Mouse (Mus musculus): ENCODE results near the gene Epm2aip1.

The Epm2aip1 gene

GRCm38 (mm10) chr9:111271434-111272160 lies at the start of gene Epm2aip1, which contains the start of gene Mlh1:
Gene Epm2aip1 (plus strand): TSS chr9:111271929.
Gene Mlh1 (minus strand): TSS chr9:111271791.
- peak; percentile 99 for DNase-seq (ENCODE audit: low spot score)

GRCm38 (mm10) chr9:111223406-111223805 lies 48.3 kb upstream of the Epm2aip1 start:
- DNase-seq (ENCODE audit: low spot score): no peak

- no peak for DNase-seq (ENCODE audit: low spot score)
Measured at GRCm38 (mm10) chr9:111228446-111228845, 43.3 kb upstream of the Epm2aip1 start.

GRCm38 (mm10) chr9:111234701-111235100 lies 37.0 kb upstream of the Epm2aip1 start:
- no peak for DNase-seq (ENCODE audit: low spot score)

GRCm38 (mm10) chr9:111237726-111238125 lies 34.0 kb upstream of the Epm2aip1 start:
- no peak for DNase-seq (ENCODE audit: low spot score)

- no peak for DNase-seq (ENCODE audit: low spot score)
Measured at GRCm38 (mm10) chr9:111239821-111240220, 31.9 kb upstream of the Epm2aip1 start.

DNA sequence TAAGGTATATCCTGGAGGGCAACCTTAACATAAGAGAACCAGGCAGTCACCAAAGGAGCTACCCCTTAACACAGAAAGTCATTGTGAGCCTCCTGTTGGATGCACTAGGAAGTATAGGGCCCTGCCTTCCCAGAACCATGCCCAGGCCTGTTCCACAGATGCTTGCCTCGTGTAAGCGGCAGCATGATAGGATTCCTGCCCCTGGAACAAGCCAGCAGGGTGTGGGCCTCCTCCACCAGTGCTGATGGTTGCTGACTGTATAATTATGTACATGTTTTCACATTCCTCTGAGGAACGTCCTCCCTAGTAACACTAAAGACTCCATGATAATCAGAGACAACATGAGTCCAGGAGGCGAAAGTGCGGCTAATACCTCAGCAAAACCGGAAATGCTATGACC lies 28.3 kb upstream of the Epm2aip1 start:
- no peak for DNase-seq (ENCODE audit: low spot score)

- no peak for DNase-seq (ENCODE audit: low spot score)
Measured at GRCm38 (mm10) chr9:111245546-111245945, 26.2 kb upstream of the Epm2aip1 start.

DNA sequence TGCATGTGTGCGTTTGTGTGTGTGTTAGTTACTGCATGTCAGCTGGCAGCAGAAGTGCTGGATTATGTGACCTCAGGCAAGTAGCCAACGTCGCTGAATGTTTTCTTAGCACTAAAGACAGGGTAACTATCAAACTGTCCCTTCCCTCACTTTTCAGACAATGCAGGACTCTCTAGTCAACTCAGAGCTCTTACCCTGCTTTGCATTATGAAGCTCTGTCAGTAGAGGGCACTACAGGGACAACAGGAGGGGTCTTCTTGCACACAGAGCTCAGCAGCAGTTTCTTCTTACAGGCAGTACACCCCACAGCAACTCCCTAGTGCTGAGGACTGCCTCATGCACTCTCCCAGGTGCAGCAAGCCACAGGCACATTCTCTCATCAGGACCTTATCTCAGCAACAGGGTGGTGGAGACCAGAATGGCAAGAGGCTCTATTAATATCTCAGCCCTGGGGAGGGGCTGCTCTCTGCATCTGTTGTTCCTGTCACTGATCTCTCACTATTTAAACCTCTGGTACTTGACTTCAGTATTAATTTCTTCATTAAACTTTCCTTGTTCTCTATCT lies 24.0 kb upstream of the Epm2aip1 start:
- DNase-seq (ENCODE audit: low spot score): no peak

DNA sequence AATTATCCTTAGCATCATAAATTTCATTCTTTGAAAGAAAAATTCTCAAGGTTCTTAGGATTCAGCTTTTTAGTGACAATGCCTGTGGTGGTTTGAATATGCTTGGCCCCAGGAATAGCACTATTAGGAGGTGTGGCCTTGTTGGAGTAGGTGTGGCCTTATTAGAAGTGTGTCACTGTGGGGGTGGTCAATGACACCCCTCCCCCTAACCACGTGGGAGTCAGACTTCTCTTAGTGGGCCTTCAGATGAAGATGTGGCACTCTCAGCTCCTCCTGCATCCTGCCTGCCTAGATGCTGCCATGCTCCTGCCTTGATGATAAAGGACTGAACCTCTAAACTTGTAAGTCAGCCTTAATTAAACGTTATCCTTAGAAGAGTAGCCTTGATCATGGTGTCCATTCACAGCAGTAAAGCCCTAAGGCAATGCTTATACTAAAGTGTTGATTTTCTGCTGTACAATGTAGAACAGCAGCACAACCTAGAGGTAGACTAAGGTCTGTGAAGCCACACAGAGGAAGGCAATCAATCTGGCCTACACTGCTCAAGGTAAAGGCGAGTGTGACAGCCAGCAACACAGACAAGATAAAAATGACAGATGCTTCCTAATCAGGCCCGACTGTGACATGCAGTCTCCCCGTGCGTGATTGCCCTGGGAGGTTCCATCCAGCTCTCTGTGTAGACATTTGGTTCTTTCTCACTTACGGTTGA lies 19.4 kb upstream of the Epm2aip1 start:
- no peak for DNase-seq (ENCODE audit: low spot score)

GRCm38 (mm10) chr9:111260360-111260985 lies 11.3 kb upstream of the Epm2aip1 start:
- DNase-seq (ENCODE audit: low spot score): no peak

- no peak for DNase-seq (ENCODE audit: low spot score)
Measured at GRCm38 (mm10) chr9:111261356-111261755, 10.4 kb upstream of the Epm2aip1 start.

DNA sequence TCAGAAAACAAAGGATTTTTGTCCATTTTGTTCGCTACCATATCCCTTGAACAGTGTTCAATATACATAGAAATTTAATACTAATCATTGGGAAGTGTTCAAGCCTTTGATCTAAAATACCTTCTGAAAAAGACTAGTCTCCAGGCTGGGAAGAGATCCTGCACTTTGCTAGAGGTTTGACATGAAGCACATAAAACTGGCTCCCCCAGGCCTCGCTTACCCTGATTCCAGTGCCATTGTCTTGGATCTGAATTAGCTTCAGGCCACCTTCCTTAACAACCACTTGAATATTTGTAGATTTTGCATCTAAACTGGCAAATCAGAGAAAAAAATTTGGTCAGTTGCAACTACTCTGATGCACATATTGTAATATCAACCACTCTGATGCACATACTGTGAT lies 3.7 kb upstream of the Epm2aip1 start:
- no peak for DNase-seq (ENCODE audit: low spot score)

GRCm38 (mm10) chr9:111270606-111271005 lies 1.1 kb upstream of the Epm2aip1 start:
- no peak for DNase-seq (ENCODE audit: low spot score)

DNA sequence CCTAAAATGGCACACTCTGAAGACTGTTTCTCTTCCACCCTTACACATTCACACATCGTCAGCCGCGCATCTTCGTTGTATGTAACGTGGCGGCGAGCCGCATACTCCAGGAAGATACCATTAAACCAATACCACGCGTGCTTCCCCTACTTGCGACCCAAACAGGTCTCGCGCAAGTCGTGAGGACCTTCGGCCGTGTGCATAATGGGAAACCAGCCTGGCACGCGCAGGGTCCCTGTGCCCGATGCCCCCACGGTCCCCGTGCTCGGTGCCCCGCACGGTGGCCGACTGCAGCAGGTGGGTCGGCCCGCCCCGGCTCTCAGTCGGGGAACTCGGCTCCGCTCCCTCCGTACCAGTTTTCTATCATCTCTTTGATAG lies 684 bp upstream of the Epm2aip1 start:
- DNase-seq (ENCODE audit: low spot score): no peak

- DNase-seq (ENCODE audit: low spot score): peak; percentile 39
Measured at GRCm38 (mm10) chr9:111272356-111272755, 627 bp downstream of the Epm2aip1 start.

GRCm38 (mm10) chr9:111272996-111273785 lies 1.5 kb downstream of the Epm2aip1 start:
- DNase-seq (ENCODE audit: low spot score): no peak

- DNase-seq (ENCODE audit: low spot score): no peak
Measured at GRCm38 (mm10) chr9:111273958-111274357, 2.2 kb downstream of the Epm2aip1 start.

GRCm38 (mm10) chr9:111275156-111275555 lies 3.4 kb downstream of the Epm2aip1 start:
- no peak for DNase-seq (ENCODE audit: low spot score)

DNA sequence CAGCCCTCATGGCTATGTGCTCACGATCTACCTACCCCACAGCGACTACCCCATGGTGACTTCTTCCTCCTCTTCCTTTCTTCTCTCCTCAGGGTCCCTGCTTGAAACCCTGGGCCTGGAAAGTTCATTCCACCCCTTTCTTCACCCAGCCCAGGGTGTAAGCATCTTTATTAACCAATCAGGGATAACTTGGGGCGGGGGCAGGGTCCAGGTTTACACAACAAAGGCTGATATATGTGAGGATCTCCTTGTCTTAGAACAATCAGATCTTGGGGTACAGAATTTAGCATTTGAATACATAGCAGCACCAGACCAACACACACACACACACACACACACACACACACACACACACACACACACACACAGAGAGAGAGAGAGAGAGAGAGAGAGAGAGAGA lies 13.3 kb downstream of the Epm2aip1 start:
- DNase-seq (ENCODE audit: low spot score): no peak

GRCm38 (mm10) chr9:111285676-111286075 lies 13.9 kb downstream of the Epm2aip1 start:
- DNase-seq (ENCODE audit: low spot score): peak; percentile 8

GRCm38 (mm10) chr9:111286468-111286867 lies 14.7 kb downstream of the Epm2aip1 start:
- DNase-seq (ENCODE audit: low spot score): no peak

Measured in retina, embryonic 14.5 days (tissue).